20 mouse cellular contexts compared by ENCODE assay signal in the genomic region with DNA sequence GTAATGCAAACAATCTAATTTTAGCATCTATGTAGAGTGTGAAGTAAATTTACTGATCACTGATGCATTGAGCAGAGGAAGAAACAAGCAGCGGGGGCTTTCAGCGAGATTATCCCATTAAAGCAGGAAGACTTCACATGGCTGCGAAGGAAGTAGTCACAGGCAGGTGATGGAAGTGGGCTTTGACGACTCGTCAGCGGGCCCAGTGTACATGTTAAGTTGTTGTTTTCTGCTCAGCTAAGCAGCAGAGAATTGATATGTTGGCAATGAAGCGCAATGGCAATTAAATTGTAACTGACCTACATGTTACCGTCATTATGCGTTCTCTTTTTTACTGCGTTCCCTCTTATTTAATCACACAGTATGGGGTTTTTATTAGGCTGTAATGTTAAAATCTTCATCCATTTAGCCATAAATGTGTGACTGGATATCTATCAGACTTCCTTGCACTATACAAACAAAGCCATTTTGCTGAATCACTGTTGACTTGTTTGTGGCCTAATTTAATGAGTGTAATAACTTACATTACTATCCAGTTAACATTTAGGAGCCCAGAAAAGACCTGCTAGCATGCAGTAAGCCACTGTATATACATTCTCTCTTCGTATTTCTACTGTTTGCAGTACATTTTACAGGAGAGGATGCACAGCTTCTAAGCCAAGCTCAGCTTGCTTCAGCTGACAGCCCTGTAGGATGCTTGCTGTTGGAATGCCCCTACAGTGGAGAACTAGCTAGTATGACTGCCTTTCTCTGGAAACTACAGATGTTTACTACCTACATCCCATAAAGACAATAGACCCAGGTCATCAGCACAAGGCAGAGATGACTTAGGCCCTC.
DNase-seq lines count a peak whose midpoint lies in the region; ATAC-seq lines count a peak whose summit lies in the region.
"Had no signal": no experiment of that assay in that cellular context is flagged by ENCODE, and none has a peak within 500 bp of the region (broad histone marks: within the 10 kb centered on the region; RNA-seq: fewer than 3 reads in every experiment).

No protein-coding gene starts in this region.

- H3K4me3 ChIP-seq in forebrain, embryonic 11.5 days (ENCODE audit: low read depth, low read length): no peak overlapping the region
- H3K4me3 ChIP-seq in forebrain, embryonic 10.5 days: no peak overlapping the region
- H3K4me3 ChIP-seq in midbrain, embryonic 16.5 days (ENCODE audit: low read depth, low read length): no peak overlapping the region
- H3K4me3 ChIP-seq in midbrain, embryonic 10.5 days: no peak overlapping the region
- no peak overlapping the region for H3K4me3 ChIP-seq in hindbrain, embryonic 16.5 days (ENCODE audit: low read length)
- H3K4me3 ChIP-seq: embryonic facial prominence, embryonic 13.5 days; midbrain, embryonic 12.5 days; stomach, embryonic 15.5 days had no signal

- no peak overlapping the region for H3K4me2 ChIP-seq in forebrain, embryonic 11.5 days (ENCODE audit: low read depth, low read length, severe bottlenecking)
- H3K4me2 ChIP-seq in midbrain, embryonic 16.5 days (ENCODE audit: low read length): no peak overlapping the region
- H3K4me2 ChIP-seq in hindbrain, embryonic 16.5 days (ENCODE audit: low read length): peak overlapping the region; percentile 15; the same call in 1 of the 2 replicates
- H3K4me2 ChIP-seq: embryonic facial prominence, embryonic 13.5 days; midbrain, embryonic 12.5 days; stomach, embryonic 15.5 days had no signal

- peak; percentile 44; the same call in 1 of the 2 replicates for ATAC-seq in forebrain, embryonic 11.5 days (replicated peaks; ENCODE audit: low FRiP score)
- 0 out of 2 replicates have a peak, but pooled peaks have one; percentile 34 for ATAC-seq in midbrain, embryonic 16.5 days
- ATAC-seq in hindbrain, embryonic 16.5 days: peak; percentile 60

- no peak for DNase-seq in forebrain, embryonic 11.5 days (ENCODE audit: low spot score)
- no peak for DNase-seq in forebrain, embryonic 10.5 days (ENCODE audit: extremely low spot score, low spot score)
- DNase-seq in midbrain, embryonic 10.5 days (ENCODE audit: low spot score): no peak
- peak; percentile 82 for DNase-seq in retina, postnatal 1 day
- no peak for DNase-seq in yolk sac, embryonic 10.5 days (ENCODE audit: low spot score)
- DNase-seq in heart, postnatal 10 days: no peak
- DNase-seq: adrenal gland, adult 8-10 months; cerebellum, adult 2 months; gastrocnemius, postnatal 14 days; kidney, postnatal 4 days; liver; lung, adult 2 months; lung, postnatal 36 days; right cerebral cortex, adult 18-20 months; thymus, adult 2 months had no signal

- intact Hi-C loops in heart, postnatal 10 days (cut with DNase I): no loop called here

- H3K27ac ChIP-seq in forebrain, embryonic 11.5 days (ENCODE audit: low read depth, low read length): no peak overlapping the region
- no peak overlapping the region for H3K27ac ChIP-seq in forebrain, embryonic 10.5 days
- no peak overlapping the region for H3K27ac ChIP-seq in midbrain, embryonic 16.5 days (ENCODE audit: low read length)
- no peak overlapping the region for H3K27ac ChIP-seq in midbrain, embryonic 10.5 days (replicated peaks)
- H3K27ac ChIP-seq in hindbrain, embryonic 16.5 days (ENCODE audit: low read depth, low read length): no peak overlapping the region
- H3K27ac ChIP-seq: embryonic facial prominence, embryonic 13.5 days; midbrain, embryonic 12.5 days; stomach, embryonic 15.5 days had no signal

- H3K36me3 ChIP-seq in forebrain, embryonic 11.5 days (ENCODE audit: control insufficient read depth, insufficient read depth, low read length): no peaks in the 10 kb centered on the region
- H3K36me3 ChIP-seq in forebrain, embryonic 10.5 days (replicated peaks): no peaks in the 10 kb centered on the region
- no peaks in the 10 kb centered on the region for H3K36me3 ChIP-seq in midbrain, embryonic 16.5 days (ENCODE audit: control insufficient read depth, insufficient read depth, low read length)
- no peaks in the 10 kb centered on the region for H3K36me3 ChIP-seq in midbrain, embryonic 10.5 days
- H3K36me3 ChIP-seq in hindbrain, embryonic 16.5 days (ENCODE audit: control insufficient read depth, insufficient read depth, low read length): no peaks in the 10 kb centered on the region
- H3K36me3 ChIP-seq: embryonic facial prominence, embryonic 13.5 days; midbrain, embryonic 12.5 days; stomach, embryonic 15.5 days had no signal

- 60% methylated on average over 11 of the region's 11 CpGs for WGBS in forebrain, embryonic 11.5 days
- WGBS in forebrain, embryonic 10.5 days: 70% methylated on average over 11 of the region's 11 CpGs
- WGBS in midbrain, embryonic 16.5 days: 44% methylated on average over 11 of the region's 11 CpGs
- WGBS in midbrain, embryonic 10.5 days: 74% methylated on average over 11 of the region's 11 CpGs
- WGBS in hindbrain, embryonic 16.5 days: 52% methylated on average over 11 of the region's 11 CpGs

- no peaks in the 10 kb centered on the region for H3K4me1 ChIP-seq in forebrain, embryonic 11.5 days (replicated peaks; ENCODE audit: control insufficient read depth, insufficient read depth, low read length)
- peaks cover 8% of the 10 kb centered on the region for H3K4me1 ChIP-seq in forebrain, embryonic 10.5 days
- 0 out of 2 replicates have a peak, but pooled peaks cover 8% of the 10 kb centered on the region for H3K4me1 ChIP-seq in midbrain, embryonic 16.5 days (ENCODE audit: control insufficient read depth, insufficient read depth, low read length)
- peaks cover 4% of the 10 kb centered on the region for H3K4me1 ChIP-seq in midbrain, embryonic 10.5 days
- H3K4me1 ChIP-seq in hindbrain, embryonic 16.5 days (ENCODE audit: control insufficient read depth, insufficient read depth, low read depth, low read length): peaks cover 3% of the 10 kb centered on the region; the same call in 1 of the 2 replicates
- H3K4me1 ChIP-seq: embryonic facial prominence, embryonic 13.5 days; stomach, embryonic 15.5 days had no signal

- H3K9ac ChIP-seq in forebrain, embryonic 11.5 days (ENCODE audit: low read length): no peak overlapping the region
- 0 out of 2 replicates have a peak overlapping the region, but pooled peaks have one; percentile 4 for H3K9ac ChIP-seq in midbrain, embryonic 16.5 days (ENCODE audit: low read depth, low read length)
- no peak overlapping the region for H3K9ac ChIP-seq in hindbrain, embryonic 16.5 days (ENCODE audit: low read depth, low read length)
- H3K9ac ChIP-seq: embryonic facial prominence, embryonic 13.5 days; midbrain, embryonic 12.5 days; stomach, embryonic 15.5 days had no signal

- H3K27me3 ChIP-seq in forebrain, embryonic 11.5 days (ENCODE audit: control insufficient read depth, insufficient read depth, low read length): no peaks in the 10 kb centered on the region
- no peaks in the 10 kb centered on the region for H3K27me3 ChIP-seq in forebrain, embryonic 10.5 days (ENCODE audit: poor library complexity, severe bottlenecking)
- no peaks in the 10 kb centered on the region for H3K27me3 ChIP-seq in midbrain, embryonic 16.5 days (ENCODE audit: control insufficient read depth, insufficient read depth, low read depth, low read length)
- H3K27me3 ChIP-seq in midbrain, embryonic 10.5 days (ENCODE audit: low read depth, poor library complexity, severe bottlenecking): no peaks in the 10 kb centered on the region
- no peaks in the 10 kb centered on the region for H3K27me3 ChIP-seq in hindbrain, embryonic 16.5 days (replicated peaks; ENCODE audit: control insufficient read depth, insufficient read depth, low read length)
- H3K27me3 ChIP-seq: embryonic facial prominence, embryonic 13.5 days; midbrain, embryonic 12.5 days; stomach, embryonic 15.5 days had no signal

- H3K9me3 ChIP-seq in forebrain, embryonic 11.5 days (ENCODE audit: control insufficient read depth, low read length): no peaks in the 10 kb centered on the region
- no peaks in the 10 kb centered on the region for H3K9me3 ChIP-seq in forebrain, embryonic 10.5 days
- no peaks in the 10 kb centered on the region for H3K9me3 ChIP-seq in midbrain, embryonic 16.5 days (replicated peaks; ENCODE audit: control insufficient read depth, low read length, poor library complexity, severe bottlenecking)
- no peaks in the 10 kb centered on the region for H3K9me3 ChIP-seq in midbrain, embryonic 10.5 days (replicated peaks)
- H3K9me3 ChIP-seq in hindbrain, embryonic 16.5 days (ENCODE audit: control insufficient read depth, low read length): no peaks in the 10 kb centered on the region
- H3K9me3 ChIP-seq: embryonic facial prominence, embryonic 13.5 days; midbrain, embryonic 12.5 days; stomach, embryonic 15.5 days had no signal
